Mouse (Mus musculus) hindbrain, embryonic 12.5 days (tissue): ENCODE results near the gene Phlpp1. TPM values are rescaled to one million over a fixed set of nuclear protein-coding genes. Genes with fewer than 3 reads are reported as not detected.
A peak's percentile ranks its signal among the peaks of the same experiment; 100 is the strongest.

Experiments
- ATAC-seq: fragments of 200-750 bp; cut with Nextera tagmentation; 2 replicates; pipeline ENCODE4 v1.8.0; 2017; ENCODE audit warnings: moderate TSS enrichment; ENCODE audit not compliant: low FRiP score
- H3K27ac ChIP-seq: fragments of 300-500 bp; sonication (generic); 2 replicates; pipeline ENCODE4 v1.5.1; 2016; ENCODE audit warnings: mild to moderate bottlenecking
- H3K27me3 ChIP-seq: fragments of 300-500 bp; sonication (generic); 2 replicates; pipeline ENCODE4 v1.6.1; 2016; ENCODE audit warnings: mild to moderate bottlenecking
- H3K36me3 ChIP-seq: fragments of 300-500 bp; sonication (generic); 2 replicates; pipeline ENCODE4 v1.6.1; 2016; ENCODE audit warnings: mild to moderate bottlenecking
- H3K4me1 ChIP-seq: fragments of 300-500 bp; sonication (generic); 2 replicates; pipeline ENCODE4 v1.6.1; 2016
- H3K4me2 ChIP-seq: fragments of 300-500 bp; sonication (generic); replicated peaks from 2 replicates; pipeline ENCODE4 v1.6.1; 2016; ENCODE audit warnings: mild to moderate bottlenecking
- H3K4me3 ChIP-seq: fragments of 300-500 bp; sonication (generic); 2 replicates; pipeline ENCODE4 v1.5.1; 2016; ENCODE audit warnings: mild to moderate bottlenecking
- H3K9ac ChIP-seq: fragments of 300-500 bp; sonication (generic); 2 replicates; pipeline ENCODE4 v1.6.1; 2016; ENCODE audit warnings: mild to moderate bottlenecking, moderate library complexity
- H3K9me3 ChIP-seq: fragments of 300-500 bp; sonication (generic); replicated peaks from 2 replicates; pipeline ENCODE4 v1.6.1; 2016; ENCODE audit warnings: mild to moderate bottlenecking
- WGBS: fragments of 180-500 bp; shearing (Covaris S2); methylation state at CpG from one replicate; pipeline ENCODE4 v1.1.7; 2016; 5-methylcytosine and 5-hydroxymethylcytosine counted together
- polyA plus RNA-seq: library from polyadenylated mRNA; unstranded; fragments of >200 nt; fragmentation: Nextera tagmentation; extraction: Ambion mirVana; gene quantifications from 2 replicates; pipeline ENCODE4 v1.2.1, GENCODE M21; 2016

The Phlpp1 gene
- polyA plus RNA-seq, 1 experiment from 2014 or later: 9.4 TPM

GRCm38 (mm10) chr1:106151846-106152245, 19.7 kb upstream of the Phlpp1 start:
- no peak overlapping the region for H3K4me3 ChIP-seq
- no peak for ATAC-seq
- H3K36me3 ChIP-seq: no peaks in the 10 kb centered on the region
- no peak overlapping the region for H3K9ac ChIP-seq
- no peak overlapping the region for H3K4me2 ChIP-seq
- H3K9me3 ChIP-seq: no peaks in the 10 kb centered on the region
- 84% methylated on average over 12 of the region's 12 CpGs for WGBS
- H3K27ac ChIP-seq: no peak overlapping the region
- H3K27me3 ChIP-seq: no peaks in the 10 kb centered on the region
- peaks cover 3% of the 10 kb centered on the region; the same call in 1 of the 2 replicates for H3K4me1 ChIP-seq

DNA sequence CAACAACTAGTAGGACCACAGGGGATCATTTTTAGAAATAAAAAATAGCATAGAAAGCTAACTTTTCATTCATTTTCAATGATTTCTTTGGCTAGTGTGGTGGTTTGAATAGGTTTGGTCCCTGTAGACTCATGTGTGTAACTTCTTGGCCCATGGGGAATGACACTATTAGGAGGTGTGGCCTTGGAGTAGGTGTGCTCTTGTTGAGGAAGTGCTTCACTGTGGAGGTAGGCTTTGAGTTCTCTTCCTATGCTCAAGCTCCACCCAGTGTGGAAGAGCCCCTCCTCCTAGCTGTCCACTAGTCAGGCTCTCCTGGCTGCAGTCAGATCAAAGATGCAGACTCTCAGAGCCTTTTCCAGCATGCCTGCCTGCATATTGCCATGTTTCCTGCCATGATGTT, 18.8 kb upstream of the Phlpp1 start:
- no peak for ATAC-seq
- Histone ChIP-seq H3K27ac (no peak overlapping the region), H3K9me3 (no peaks in the 10 kb centered on the region), H3K4me2 (no peak overlapping the region), H3K27me3 (no peaks in the 10 kb centered on the region), H3K4me1 (peaks cover 3% of the 10 kb centered on the region; the same call in 1 of the 2 replicates), H3K36me3 (no peaks in the 10 kb centered on the region), H3K9ac (no peak overlapping the region), H3K4me3 (no peak overlapping the region)

DNA sequence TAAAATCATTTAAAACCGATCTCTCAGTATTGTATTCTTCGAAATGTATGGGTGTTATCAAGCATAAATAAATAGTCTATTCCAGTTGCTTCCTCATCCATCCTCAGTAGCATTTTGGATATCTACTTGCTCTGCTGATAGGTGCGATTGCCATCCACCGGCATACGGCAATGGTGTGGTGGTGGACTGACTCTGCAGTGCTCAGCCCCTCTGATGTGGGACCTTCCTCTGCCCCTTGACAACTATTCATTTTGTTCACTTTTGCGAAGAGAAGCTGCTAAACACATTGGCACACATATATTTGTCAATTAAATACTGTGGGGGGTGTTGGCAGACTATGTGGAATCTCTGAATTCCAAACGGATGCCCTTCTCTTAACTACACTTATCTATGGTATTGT, 17.0 kb upstream of the Phlpp1 start:
- H3K4me2 ChIP-seq: no peak overlapping the region
- no peaks in the 10 kb centered on the region for H3K9me3 ChIP-seq
- H3K4me1 ChIP-seq: no peaks in the 10 kb centered on the region
- H3K27ac ChIP-seq: no peak overlapping the region
- H3K4me3 ChIP-seq: no peak overlapping the region
- no peak for ATAC-seq
- no peaks in the 10 kb centered on the region for H3K27me3 ChIP-seq
- no peak overlapping the region for H3K9ac ChIP-seq
- no peaks in the 10 kb centered on the region for H3K36me3 ChIP-seq
- WGBS: 94% methylated on average over 7 of the region's 7 CpGs

GRCm38 (mm10) chr1:106155087-106155567, 16.4 kb upstream of the Phlpp1 start:
- 52% methylated on average over 10 of the region's 10 CpGs for WGBS
- Histone ChIP-seq H3K9ac (no peak overlapping the region), H3K27ac (no peak overlapping the region), H3K4me2 (no peak overlapping the region), H3K27me3 (no peaks in the 10 kb centered on the region), H3K9me3 (no peaks in the 10 kb centered on the region), H3K4me3 (no peak overlapping the region), H3K36me3 (no peaks in the 10 kb centered on the region), H3K4me1 (no peaks in the 10 kb centered on the region)
- ATAC-seq: peak; percentile 67

- Histone ChIP-seq H3K36me3 (no peaks in the 10 kb centered on the region), H3K4me3 (no peak overlapping the region), H3K9ac (no peak overlapping the region), H3K4me2 (no peak overlapping the region), H3K27ac (no peak overlapping the region), H3K9me3 (no peaks in the 10 kb centered on the region), H3K27me3 (no peaks in the 10 kb centered on the region), H3K4me1 (no peaks in the 10 kb centered on the region)
- 87% methylated on average over 6 of the region's 6 CpGs for WGBS
- ATAC-seq: no peak
These were observed 15.8 kb upstream of the Phlpp1 start for GRCm38 (mm10) chr1:106155702-106156101.

GRCm38 (mm10) chr1:106157961-106158515, 13.5 kb upstream of the Phlpp1 start:
- Histone ChIP-seq H3K36me3 (no peaks in the 10 kb centered on the region), H3K27ac (no peak overlapping the region), H3K4me2 (no peak overlapping the region), H3K4me1 (no peaks in the 10 kb centered on the region), H3K27me3 (no peaks in the 10 kb centered on the region), H3K9me3 (no peaks in the 10 kb centered on the region), H3K9ac (no peak overlapping the region), H3K4me3 (no peak overlapping the region)
- ATAC-seq: no peak
- 67% methylated on average over 4 of the region's 4 CpGs for WGBS

DNA sequence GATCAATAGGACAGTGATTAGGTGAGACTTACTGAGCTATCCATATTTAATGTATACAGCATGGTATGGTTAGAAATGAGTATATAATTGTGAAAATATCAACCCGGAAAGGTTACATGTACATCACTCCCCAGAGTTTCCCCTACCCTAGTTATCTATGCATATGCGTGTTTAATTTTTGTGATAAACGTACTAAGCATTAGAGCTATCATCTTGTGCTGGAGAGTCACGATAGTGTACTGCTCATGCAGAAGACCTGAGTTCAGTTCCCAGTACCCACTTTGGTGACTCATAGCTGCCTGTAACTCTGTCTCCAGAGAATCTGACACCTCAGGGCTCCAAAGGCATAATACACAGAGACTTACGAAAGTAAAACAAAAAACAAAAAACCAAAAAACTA, 11.9 kb upstream of the Phlpp1 start:
- Histone ChIP-seq H3K27ac (no peak overlapping the region), H3K9me3 (no peaks in the 10 kb centered on the region), H3K4me1 (no peaks in the 10 kb centered on the region), H3K36me3 (no peaks in the 10 kb centered on the region), H3K4me2 (no peak overlapping the region), H3K4me3 (no peak overlapping the region), H3K9ac (no peak overlapping the region), H3K27me3 (no peaks in the 10 kb centered on the region)
- WGBS: 94% methylated on average over 5 of the region's 5 CpGs
- ATAC-seq: no peak

DNA sequence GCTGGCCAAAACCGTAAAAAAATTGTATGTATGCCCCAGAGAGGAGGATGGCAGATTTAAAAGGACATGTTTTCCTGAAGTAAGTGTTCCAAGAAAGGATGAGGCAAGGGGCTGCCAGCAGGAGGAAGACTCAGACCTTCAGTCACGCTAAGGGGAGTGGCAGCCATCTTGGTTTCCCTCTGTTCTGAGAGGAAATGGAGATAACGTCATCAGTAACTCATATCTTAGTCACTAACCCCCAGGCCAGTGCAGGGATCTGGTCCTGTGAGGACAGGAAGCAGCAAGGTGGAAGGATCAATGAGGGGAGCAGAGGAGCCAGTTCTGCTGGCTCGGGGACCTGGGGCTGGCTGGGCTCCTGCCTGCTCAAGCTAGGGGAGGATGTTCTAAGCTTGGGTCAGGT, 10.6 kb upstream of the Phlpp1 start:
- Histone ChIP-seq H3K27ac (no peak overlapping the region), H3K4me2 (no peak overlapping the region), H3K27me3 (no peaks in the 10 kb centered on the region), H3K36me3 (no peaks in the 10 kb centered on the region), H3K4me1 (no peaks in the 10 kb centered on the region), H3K9me3 (no peaks in the 10 kb centered on the region), H3K9ac (no peak overlapping the region), H3K4me3 (no peak overlapping the region)
- 84% methylated on average over 4 of the region's 4 CpGs for WGBS
- no peak for ATAC-seq

DNA sequence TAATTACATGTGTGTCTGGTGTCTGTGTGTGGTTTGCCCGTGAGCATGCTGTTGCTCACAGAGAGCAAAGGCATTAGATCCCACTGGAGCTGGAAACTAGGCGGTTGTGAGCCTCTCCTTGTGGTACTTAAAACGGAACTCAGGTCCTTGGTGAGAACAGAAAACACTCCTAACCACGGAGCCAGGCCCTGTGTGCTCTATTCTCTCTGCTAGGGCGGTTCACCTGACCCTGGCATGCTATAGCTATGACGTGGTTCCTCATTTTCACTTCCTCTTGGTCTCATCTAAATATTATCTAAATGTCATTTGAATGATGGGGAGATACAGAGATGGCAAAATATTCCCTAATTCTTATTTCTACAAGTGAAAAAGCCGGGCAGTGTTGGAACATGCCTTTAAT, 9.0 kb upstream of the Phlpp1 start:
- no peak overlapping the region for H3K4me3 ChIP-seq
- H3K9me3 ChIP-seq: no peaks in the 10 kb centered on the region
- H3K27me3 ChIP-seq: no peaks in the 10 kb centered on the region
- H3K4me1 ChIP-seq: no peaks in the 10 kb centered on the region
- ATAC-seq: no peak
- no peaks in the 10 kb centered on the region for H3K36me3 ChIP-seq
- H3K4me2 ChIP-seq: no peak overlapping the region
- no peak overlapping the region for H3K27ac ChIP-seq
- 84% methylated on average over 7 of the region's 7 CpGs for WGBS
- H3K9ac ChIP-seq: no peak overlapping the region

- Histone ChIP-seq H3K36me3 (no peaks in the 10 kb centered on the region), H3K4me2 (no peak overlapping the region), H3K9ac (no peak overlapping the region), H3K27me3 (no peaks in the 10 kb centered on the region), H3K9me3 (no peaks in the 10 kb centered on the region), H3K27ac (no peak overlapping the region), H3K4me3 (no peak overlapping the region), H3K4me1 (no peaks in the 10 kb centered on the region)
- WGBS: 88% methylated on average over 8 of the region's 8 CpGs
- ATAC-seq: no peak
These were observed 8.2 kb upstream of the Phlpp1 start for GRCm38 (mm10) chr1:106163401-106163800.

GRCm38 (mm10) chr1:106164111-106164510, 7.4 kb upstream of the Phlpp1 start:
- no peaks in the 10 kb centered on the region for H3K27me3 ChIP-seq
- H3K9me3 ChIP-seq: no peaks in the 10 kb centered on the region
- H3K27ac ChIP-seq: no peak overlapping the region
- no peak overlapping the region for H3K9ac ChIP-seq
- no peak overlapping the region for H3K4me3 ChIP-seq
- H3K4me1 ChIP-seq: no peaks in the 10 kb centered on the region
- H3K36me3 ChIP-seq: no peaks in the 10 kb centered on the region
- ATAC-seq: no peak
- no peak overlapping the region for H3K4me2 ChIP-seq
- 87% methylated on average over 3 of the region's 3 CpGs for WGBS

DNA sequence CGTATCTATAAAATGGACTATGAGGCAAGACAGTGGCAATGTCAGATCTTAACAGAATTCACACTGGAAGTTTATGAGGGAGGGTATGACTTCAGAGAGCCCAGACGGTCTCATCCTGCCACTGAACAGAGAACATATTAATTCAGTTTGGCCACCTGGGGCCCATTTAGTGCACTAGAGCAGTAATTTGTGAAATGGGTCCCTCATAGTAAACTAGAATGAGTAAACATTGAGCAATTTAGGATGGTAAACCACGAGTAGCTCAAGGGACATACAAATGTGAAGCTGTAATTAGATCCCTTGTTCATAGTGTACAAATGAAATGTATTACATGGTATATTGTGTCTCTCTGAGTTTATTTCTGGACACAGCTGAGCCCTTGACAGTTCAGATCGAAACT, 3.6 kb upstream of the Phlpp1 start:
- Histone ChIP-seq H3K27ac (no peak overlapping the region), H3K4me1 (0 out of 2 replicates have a peak, but pooled peaks cover 3% of the 10 kb centered on the region), H3K4me3 (no peak overlapping the region), H3K9ac (no peak overlapping the region), H3K9me3 (no peaks in the 10 kb centered on the region), H3K4me2 (no peak overlapping the region), H3K36me3 (no peaks in the 10 kb centered on the region), H3K27me3 (no peaks in the 10 kb centered on the region)
- 47% methylated on average over 4 of the region's 4 CpGs for WGBS
- no peak for ATAC-seq

- Histone ChIP-seq H3K27me3 (no peaks in the 10 kb centered on the region), H3K9me3 (no peaks in the 10 kb centered on the region), H3K36me3 (no peaks in the 10 kb centered on the region), H3K4me1 (peaks cover 9% of the 10 kb centered on the region), H3K4me2 (no peak overlapping the region), H3K4me3 (no peak overlapping the region), H3K27ac (no peak overlapping the region), H3K9ac (no peak overlapping the region)
- 51% methylated on average over 2 of the region's 3 CpGs for WGBS
- no peak for ATAC-seq
These were observed 2.8 kb upstream of the Phlpp1 start for GRCm38 (mm10) chr1:106168801-106169200.
